15 mouse cellular contexts compared by ENCODE assay signal in genomic region chr4:109444951-109445350, GRCm38 (mm10). TPM values are rescaled to one million over a fixed set of nuclear protein-coding genes. Genes with fewer than 3 reads are reported as not detected.
DNase-seq lines count a peak whose midpoint lies in the region; ATAC-seq and TF ChIP-seq lines count a peak whose summit lies in the region.
"Had no signal": no experiment of that assay in that cellular context is flagged by ENCODE, and none has a peak within 500 bp of the region (broad histone marks: within the 10 kb centered on the region; RNA-seq: fewer than 3 reads in every experiment).

No protein-coding gene starts in this region.

- peak overlapping the region; percentile 44 for H3K4me2 ChIP-seq in liver, embryonic 11.5 days
- H3K4me2 ChIP-seq: kidney, embryonic 15.5 days; lung, embryonic 14.5 days had no signal

- DNase-seq in gastrocnemius, adult 2 months = no peak
- DNase-seq in gastrocnemius, postnatal 4 days (ENCODE audit: low spot score in 2 of 2) = no peak
- DNase-seq in layer of hippocampus, adult 2 months (ENCODE audit: low spot score in 2 of 2) = no peak
- no peak for DNase-seq in layer of hippocampus, adult 9-11 months
- no peak for DNase-seq in liver, embryonic 11.5 days (ENCODE audit: low spot score)
- DNase-seq in frontal cortex, postnatal 10 days (ENCODE audit: low spot score in 2 of 2) = no peak
- no peak for DNase-seq in left cerebral cortex, postnatal 4 days
- DNase-seq: adrenal gland, postnatal 14 days; midbrain, embryonic 14.5 days; right cerebral cortex, adult 18-20 months had no signal

- H3K4me1 ChIP-seq in liver, embryonic 11.5 days (replicated peaks; ENCODE audit: control insufficient read depth, insufficient read depth, low read length) = peaks cover 46% of the 10 kb centered on the region

- no peak for TF ChIP-seq CTCF in gastrocnemius, adult 2 months (IDR thresholded peaks at IDR 0.05)
- no peak for TF ChIP-seq CTCF in layer of hippocampus, adult 2 months (conservative IDR thresholded peaks at IDR 0.05)

- peak; percentile 76 for ATAC-seq in liver, embryonic 11.5 days (replicated peaks; ENCODE audit: low FRiP score)
- ATAC-seq in megakaryocyte-erythroid progenitor cell, adult 5-6 weeks (replicated peaks; ENCODE audit: low FRiP score, low TSS enrichment, poor library complexity, severe bottlenecking) = peak; percentile 14; the same call in 1 of the 2 replicates

- no peak overlapping the region for H3K4me3 ChIP-seq in gastrocnemius, adult 2 months
- H3K4me3 ChIP-seq in layer of hippocampus, adult 2 months = no peak overlapping the region
- H3K4me3 ChIP-seq in liver, embryonic 11.5 days (ENCODE audit: low read depth, low read length) = no peak overlapping the region
- H3K4me3 ChIP-seq: embryonic facial prominence, embryonic 10.5 days; kidney, embryonic 15.5 days; left cerebral cortex, adult 2 months had no signal

- no peaks in the 10 kb centered on the region for H3K9me3 ChIP-seq in liver, embryonic 11.5 days (ENCODE audit: control insufficient read depth, low read length)
- H3K9me3 ChIP-seq: embryonic facial prominence, embryonic 10.5 days; kidney, embryonic 15.5 days had no signal

- H3K9ac ChIP-seq in liver, embryonic 11.5 days (ENCODE audit: low read depth, low read length) = peak overlapping the region; percentile 17; the same call in 1 of the 2 replicates
- H3K9ac ChIP-seq: kidney, embryonic 15.5 days; lung, embryonic 14.5 days had no signal

- intact Hi-C loops in gastrocnemius, adult 2 months (cut with DNase I) = no loop called here
- intact Hi-C loops in left cerebral cortex, postnatal 4 days (cut with DNase I) = no loop called here

- H3K27me3 ChIP-seq in liver, embryonic 11.5 days (replicated peaks; ENCODE audit: control insufficient read depth, insufficient read depth, low read length) = no peaks in the 10 kb centered on the region
- H3K27me3 ChIP-seq: kidney, embryonic 15.5 days had no signal

- H3K36me3 ChIP-seq in liver, embryonic 11.5 days (ENCODE audit: control insufficient read depth, insufficient read depth, low read length) = no peaks in the 10 kb centered on the region

- 66% methylated on average over 2 of the region's 2 CpGs for WGBS in liver, embryonic 11.5 days

- peak overlapping the region; percentile 31; the same call in 1 of the 2 replicates for H3K27ac ChIP-seq in gastrocnemius, adult 2 months
- peak overlapping the region; percentile 9; the same call in 1 of the 2 replicates for H3K27ac ChIP-seq in layer of hippocampus, adult 2 months
- H3K27ac ChIP-seq in liver, embryonic 11.5 days (ENCODE audit: low read depth, low read length) = peak overlapping the region; percentile 55; the same call in 1 of the 2 replicates
- H3K27ac ChIP-seq: embryonic facial prominence, embryonic 10.5 days; kidney, embryonic 15.5 days; left cerebral cortex, adult 2 months had no signal

RNA-seq across cellular contexts. Expression of gene Ttc39a, which starts 38.5 kb away (rescaled TPM):
- under 1 TPM in 1 of 2 experiments, not detected in 1; 0.15 TPM for total RNA-seq in gastrocnemius, adult 2 months (2021)
- total RNA-seq in gastrocnemius, postnatal 4 days (2021) = 1 to 10 TPM in 1 of 2 experiments, under 1 TPM in 1; 0.83 to 1.2 TPM
- 1 to 10 TPM; 1.4 to 1.8 TPM for total RNA-seq in layer of hippocampus, adult 2 months (2021)
- 10.9 and 12.0 TPM in 2 replicates for polyA plus RNA-seq in liver, embryonic 11.5 days (2014; fragmentation: Nextera tagmentation; extraction: Ambion mirVana)
- 3.3 and 5.1 TPM in 2 replicates for total RNA-seq in megakaryocyte-erythroid progenitor cell, adult 5-6 weeks (2014; fragmentation: Nextera tagmentation)
- 2.0 and 2.6 TPM in 2 replicates for total RNA-seq in megakaryocyte-erythroid progenitor cell, adult 5-6 weeks (2017)
- 1 to 10 TPM; 1.4 to 1.6 TPM for total RNA-seq in left cerebral cortex, postnatal 4 days (2021)

RNA-seq across cellular contexts. Expression of gene Rnf11, which starts 39.6 kb away (rescaled TPM):
- total RNA-seq in gastrocnemius, adult 2 months (2021) = 100 to 1,000 TPM; 134 to 137 TPM
- 10 to 100 TPM; 85.1 to 88.7 TPM for total RNA-seq in gastrocnemius, postnatal 4 days (2021)
- 100 to 1,000 TPM; 167 to 177 TPM for total RNA-seq in layer of hippocampus, adult 2 months (2021)
- polyA plus RNA-seq in liver, embryonic 11.5 days (2014; fragmentation: Nextera tagmentation; extraction: Ambion mirVana) = 25.0 and 25.2 TPM in 2 replicates
- 12.0 and 14.0 TPM in 2 replicates for total RNA-seq in megakaryocyte-erythroid progenitor cell, adult 5-6 weeks (2014; fragmentation: Nextera tagmentation)
- 19.0 and 27.8 TPM in 2 replicates for total RNA-seq in megakaryocyte-erythroid progenitor cell, adult 5-6 weeks (2017)
- 100 to 1,000 TPM; 136 to 141 TPM for total RNA-seq in left cerebral cortex, postnatal 4 days (2021)
